Mouse (Mus musculus) thymus, adult 2 months (tissue): ENCODE results near the gene Abcb8. TPM values are rescaled to one million over a fixed set of nuclear protein-coding genes. Genes with fewer than 3 reads are reported as not detected.
A peak's percentile ranks its signal among the peaks of the same experiment; 100 is the strongest.

Experiments
- DNase-seq: peaks from one replicate; pipeline ENCODE4 v3.0.0; 2021
- H3K27ac ChIP-seq: fragments of 200-500 bp; 2 replicates; pipeline ENCODE4 v1.5.1; 2012; ENCODE audit warnings: low read length, control low read depth; ENCODE audit not compliant: control insufficient read depth, insufficient read depth
- H3K27me3 ChIP-seq: fragments of 200-500 bp; 2 replicates; pipeline ENCODE4 v1.6.1; 2012; ENCODE audit warnings: mild to moderate bottlenecking, low read length, moderate library complexity, mixed read lengths; ENCODE audit not compliant: control insufficient read depth, insufficient read depth
- H3K36me3 ChIP-seq: fragments of 200-500 bp; 2 replicates; pipeline ENCODE4 v1.6.1; 2012; ENCODE audit warnings: mild to moderate bottlenecking, low read length, moderate library complexity; ENCODE audit not compliant: control insufficient read depth, insufficient read depth
- H3K4me1 ChIP-seq: fragments of 200-500 bp; replicated peaks from 2 replicates; pipeline ENCODE4 v1.6.1; 2012; ENCODE audit warnings: low read length; ENCODE audit not compliant: control insufficient read depth, insufficient read depth
- H3K4me3 ChIP-seq: fragments of 200-500 bp; 2 replicates; pipeline ENCODE4 v1.5.1; 2012; ENCODE audit warnings: mild to moderate bottlenecking, low read length, control low read depth, moderate library complexity; ENCODE audit not compliant: control insufficient read depth, insufficient read depth
- CTCF ChIP-seq: fragments of 200-500 bp; IDR thresholded peaks from 2 replicates; pipeline ENCODE4 v1.5.1; 2012; ENCODE audit warnings: mild to moderate bottlenecking, control low read depth, low read length, moderate library complexity, borderline replicate concordance; ENCODE audit not compliant: control insufficient read depth, poor library complexity, insufficient read depth; ENCODE audit errors: extremely low read depth
- POLR2A ChIP-seq: fragments of 200-500 bp; IDR thresholded peaks from 2 replicates; pipeline ENCODE4 v1.6.1; 2012; ENCODE audit warnings: mild to moderate bottlenecking, low read length, control low read depth, moderate library complexity; ENCODE audit not compliant: control insufficient read depth, poor library complexity, insufficient read depth; ENCODE audit errors: extremely low read depth
- WGBS: fragments of 180-500 bp; shearing (Covaris S2); methylation state at CpG from one replicate; pipeline ENCODE4 v1.1.7; 2018; 5-methylcytosine and 5-hydroxymethylcytosine counted together
- polyA plus RNA-seq: library from polyadenylated mRNA; depleted of rRNA; stranded (reverse); fragments of >200 nt; gene quantifications from 2 replicates; pipeline ENCODE4 v1.2.3, GENCODE M21; 2012

Gene Abcb8
- polyA plus RNA-seq, 1 experiment: 78.2 TPM

DNA sequence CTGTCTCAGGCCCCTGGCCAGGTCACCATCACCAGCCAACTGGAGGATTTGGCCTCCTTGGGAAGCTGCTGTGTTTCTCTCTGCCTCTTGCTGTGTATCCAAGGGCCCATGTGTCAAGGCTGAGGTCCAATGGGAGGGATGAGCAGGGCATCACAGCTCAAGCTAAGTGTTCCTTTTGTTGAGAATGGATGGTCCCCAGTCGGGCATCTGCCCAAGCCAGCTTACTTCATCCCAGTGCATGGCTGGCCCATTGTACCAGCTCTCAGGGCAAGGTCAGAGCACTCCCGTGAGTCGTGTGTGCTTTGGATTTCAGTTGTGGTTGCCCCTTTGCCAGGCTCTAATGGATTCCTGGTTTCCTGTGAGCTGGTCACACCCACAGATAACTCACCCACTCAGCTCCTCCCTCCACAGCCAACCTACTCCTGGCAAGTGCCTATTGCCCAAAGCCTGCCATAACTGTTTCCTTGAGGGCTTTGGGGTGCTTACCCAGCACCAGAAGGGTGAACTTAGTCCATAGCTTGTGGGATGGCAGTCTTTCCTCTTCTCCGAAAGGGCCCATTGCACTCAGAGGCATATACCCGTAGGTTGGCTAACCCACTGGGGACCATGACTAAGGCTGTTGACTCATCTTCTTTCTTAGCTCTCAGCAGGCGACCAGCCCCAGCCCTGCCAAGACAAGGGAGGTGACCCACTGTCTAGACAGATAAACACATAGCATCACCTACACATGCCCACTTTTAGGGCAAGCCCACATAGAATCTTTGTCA is 11.3 kb downstream of the Abcb8 start:
- 84% methylated on average over 6 of the region's 6 CpGs for WGBS
- TF ChIP-seq CTCF (no peak), POLR2A (no peak)
- Histone ChIP-seq H3K27me3 (no peaks in the 10 kb centered on the region), H3K4me1 (no peaks in the 10 kb centered on the region), H3K27ac (no peak overlapping the region), H3K4me3 (no peak overlapping the region), H3K36me3 (no peaks in the 10 kb centered on the region)
- DNase-seq: no peak

DNA sequence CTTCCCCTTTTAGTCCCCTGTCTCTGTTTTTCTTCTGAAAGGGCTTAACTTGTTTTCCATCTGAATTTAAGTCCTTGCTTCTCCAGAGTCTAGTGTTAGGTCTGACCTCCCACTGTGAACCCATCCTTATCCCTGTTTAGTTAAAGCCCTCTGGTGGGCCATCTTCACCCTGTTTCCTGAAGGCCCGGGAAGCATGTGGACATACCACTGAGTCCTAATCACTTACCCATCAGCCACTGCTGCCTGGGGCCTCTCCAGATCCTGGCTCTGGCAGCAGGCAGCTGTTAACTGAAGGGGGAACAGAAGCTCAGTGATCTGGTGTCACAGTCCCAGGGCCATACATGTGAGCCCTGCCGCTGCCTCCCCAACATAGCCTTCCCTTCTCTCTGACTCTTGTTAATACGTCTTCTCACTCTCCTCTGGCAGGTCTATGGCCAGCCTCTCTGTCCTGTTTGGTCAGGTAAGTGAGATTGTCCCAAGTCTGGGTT is 12.0 kb downstream of the Abcb8 start:
- DNase-seq: no peak
- Histone ChIP-seq H3K4me1 (no peaks in the 10 kb centered on the region), H3K27ac (no peak overlapping the region), H3K4me3 (no peak overlapping the region), H3K27me3 (no peaks in the 10 kb centered on the region), H3K36me3 (no peaks in the 10 kb centered on the region)
- TF ChIP-seq POLR2A (no peak), CTCF (no peak)
- WGBS: 97% methylated on average over 3 of the region's 3 CpGs

DNA sequence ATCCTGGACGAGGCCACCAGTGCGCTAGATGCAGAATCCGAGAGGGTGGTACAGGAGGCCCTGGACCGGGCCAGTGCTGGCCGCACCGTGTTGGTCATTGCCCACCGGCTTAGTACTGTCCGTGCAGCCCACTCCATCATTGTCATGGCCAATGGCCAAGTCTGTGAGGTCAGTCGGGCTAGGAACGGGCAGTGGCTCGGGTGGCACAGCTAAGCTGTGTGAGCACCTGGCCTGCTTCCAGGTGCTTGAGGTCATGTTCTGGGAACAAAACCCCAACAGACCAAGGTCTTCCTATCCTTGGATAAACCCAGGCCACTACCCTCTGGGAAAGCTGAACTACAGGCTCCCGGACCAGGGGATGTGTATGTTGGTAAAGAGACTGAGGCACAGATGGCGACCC is 15.2 kb downstream of the Abcb8 start:
- TF ChIP-seq POLR2A: no peak
- TF ChIP-seq CTCF: no peak
- Histone ChIP-seq H3K4me1 (no peaks in the 10 kb centered on the region), H3K27ac (no peak overlapping the region), H3K36me3 (no peaks in the 10 kb centered on the region), H3K4me3 (no peak overlapping the region), H3K27me3 (no peaks in the 10 kb centered on the region; the same call in 1 of the 2 replicates)
- no peak for DNase-seq
- WGBS: 95% methylated on average over 13 of the region's 13 CpGs

DNA sequence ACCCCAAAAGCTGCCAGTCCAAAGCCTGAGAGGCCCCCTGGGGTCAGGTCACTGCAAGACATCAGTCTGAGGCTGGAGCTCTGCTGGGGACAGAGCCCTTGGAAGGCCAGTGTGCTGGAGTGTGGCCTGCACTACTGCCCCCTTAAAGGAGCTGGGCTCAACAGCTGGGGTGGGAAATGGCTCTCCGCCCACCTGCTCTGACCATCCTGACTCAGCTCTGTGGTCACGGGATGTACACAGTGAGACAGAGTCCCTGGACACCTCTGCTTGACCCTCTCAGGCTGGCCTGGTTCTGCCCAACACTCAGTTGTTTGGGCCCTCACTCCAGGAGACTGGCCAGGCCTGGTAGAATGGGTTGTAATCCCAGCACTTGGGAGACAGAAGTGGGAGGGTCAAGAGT is 16.0 kb downstream of the Abcb8 start:
- Histone ChIP-seq H3K27ac (no peak overlapping the region), H3K36me3 (no peaks in the 10 kb centered on the region), H3K4me1 (no peaks in the 10 kb centered on the region), H3K27me3 (no peaks in the 10 kb centered on the region; the same call in 1 of the 2 replicates), H3K4me3 (no peak overlapping the region)
- DNase-seq: no peak
- TF ChIP-seq CTCF (no peak), POLR2A (no peak)
- 100% methylated on average over 2 of the region's 2 CpGs for WGBS

DNA sequence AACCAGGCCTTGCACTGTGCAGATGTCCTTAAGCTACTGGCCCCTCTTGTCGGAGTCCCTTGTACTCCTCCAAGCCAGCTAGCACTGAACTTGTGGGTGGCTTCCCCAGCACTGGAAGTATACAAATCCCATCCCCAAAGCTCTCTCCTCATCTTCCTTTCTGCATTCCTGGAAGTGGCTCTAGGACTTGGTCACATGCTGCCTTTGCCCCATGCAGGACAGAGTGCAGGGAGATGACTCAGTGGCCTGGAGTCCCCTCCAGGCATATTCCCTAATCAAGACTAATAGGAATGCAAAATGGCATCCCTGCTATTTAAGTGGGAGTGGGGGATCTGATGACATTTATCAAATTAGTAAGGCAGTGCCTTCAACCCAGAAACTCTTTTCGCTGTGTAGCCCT is 18.6 kb downstream of the Abcb8 start:
- 90% methylated on average over 2 of the region's 2 CpGs for WGBS

DNA sequence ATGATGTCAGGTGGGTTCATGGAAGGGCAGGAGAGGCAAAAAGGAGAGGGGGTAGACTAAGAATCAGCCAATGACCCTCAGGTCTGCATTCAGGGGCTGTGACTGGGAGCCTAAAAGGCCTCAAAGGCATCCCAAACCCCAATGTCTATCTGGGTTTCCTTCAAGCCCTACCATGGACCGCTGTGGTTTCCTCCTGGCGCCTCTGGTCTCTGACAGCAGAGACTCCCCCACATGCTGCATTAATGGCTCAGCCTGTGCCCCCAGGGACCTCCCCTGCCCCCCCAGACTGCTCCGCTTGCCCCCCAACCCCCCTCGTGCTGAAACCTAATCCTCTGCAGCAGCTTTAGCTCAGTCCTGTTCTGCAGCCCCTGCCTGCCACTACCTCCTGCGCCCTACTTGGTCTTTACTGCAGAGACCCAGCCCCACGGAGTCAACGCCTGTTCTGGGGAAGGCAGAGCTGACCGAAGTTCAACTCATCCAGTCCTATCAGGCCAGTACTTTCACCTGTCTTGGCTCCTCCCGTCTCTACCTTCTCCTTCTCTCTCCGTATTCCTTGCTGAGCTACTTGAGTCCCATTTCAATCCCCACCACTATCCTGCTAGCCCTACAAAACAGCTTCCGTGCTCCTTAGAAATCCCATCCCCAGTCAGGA is 19.7 kb downstream of the Abcb8 start, which contains the start of gene Asic3:
Gene Asic3 (plus strand): TSS at position 351 of the 652 bp plus-strand sequence.
- WGBS: 22% methylated on average over 11 of the region's 11 CpGs
- DNase-seq: no peak
- H3K4me3 ChIP-seq: no peak within 1 kb of the TSS
- no peaks in the 10 kb centered on the region for H3K36me3 ChIP-seq
- H3K27me3 ChIP-seq: no peaks in the 10 kb centered on the region; the same call in 1 of the 2 replicates
- H3K4me1 ChIP-seq: 0 out of 2 replicates have a peak, but pooled peaks cover 4% of the 10 kb centered on the region
- TF ChIP-seq POLR2A (no peak), CTCF (no peak)
- no peak within 1 kb of the TSS for H3K27ac ChIP-seq

More for the DNA sequence above, 18.6 kb downstream of the Abcb8 start:
- H3K36me3 ChIP-seq: no peaks in the 10 kb centered on the region
- no peak for DNase-seq
- H3K27ac ChIP-seq: no peak overlapping the region
- 0 out of 2 replicates have a peak, but pooled peaks cover 4% of the 10 kb centered on the region for H3K4me1 ChIP-seq
- H3K27me3 ChIP-seq: no peaks in the 10 kb centered on the region; the same call in 1 of the 2 replicates
- no peak overlapping the region for H3K4me3 ChIP-seq
- TF ChIP-seq POLR2A (no peak), CTCF (no peak)

DNA sequence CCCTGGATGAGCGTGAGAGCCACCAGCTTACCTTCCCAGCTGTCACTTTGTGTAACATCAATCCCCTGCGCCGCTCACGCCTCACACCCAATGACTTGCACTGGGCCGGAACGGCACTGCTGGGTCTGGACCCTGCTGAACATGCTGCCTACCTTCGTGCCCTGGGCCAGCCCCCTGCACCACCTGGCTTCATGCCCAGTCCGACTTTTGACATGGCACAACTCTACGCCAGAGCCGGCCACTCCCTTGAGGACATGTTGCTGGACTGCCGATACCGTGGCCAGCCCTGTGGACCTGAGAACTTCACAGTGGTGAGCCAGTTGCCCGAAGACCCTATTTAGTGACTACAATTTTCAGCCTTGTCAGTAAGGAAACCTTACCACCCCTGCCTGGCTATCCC is 20.5 kb downstream of the Abcb8 start:
- H3K36me3 ChIP-seq: no peaks in the 10 kb centered on the region
- no peak overlapping the region for H3K27ac ChIP-seq
- TF ChIP-seq CTCF: 0 out of 2 replicates have a peak, but pooled peaks have one; percentile 0
- no peak for TF ChIP-seq POLR2A
- WGBS: 86% methylated on average over 13 of the region's 13 CpGs
- DNase-seq: no peak
- H3K4me3 ChIP-seq: no peak overlapping the region
- H3K4me1 ChIP-seq: 0 out of 2 replicates have a peak, but pooled peaks cover 4% of the 10 kb centered on the region
- no peaks in the 10 kb centered on the region; the same call in 1 of the 2 replicates for H3K27me3 ChIP-seq
